Mouse (Mus musculus) forebrain, postnatal 0 days (tissue): ENCODE results near the gene Plac9b. TPM values are rescaled to one million over a fixed set of nuclear protein-coding genes. Genes with fewer than 3 reads are reported as not detected.
A peak's percentile ranks its signal among the peaks of the same experiment; 100 is the strongest.
"Not testable (repeated sequence)": the region's sequence is repeated elsewhere in the genome, so short reads cannot be mapped to it uniquely, and the experiment has no call there.

ENCODE experiments used
- ATAC-seq: fragments of 200-750 bp; cut with Nextera tagmentation; 2 replicates; pipeline ENCODE4 v1.8.0; 2017; ENCODE audit warnings: mild to moderate bottlenecking, moderate library complexity
- DNase-seq: peaks from one replicate; pipeline ENCODE4 v3.0.0-alpha.2; 2015
- H3K27ac ChIP-seq: fragments of 300-500 bp; sonication (generic); 2 replicates; pipeline ENCODE4 v1.5.1; 2014; ENCODE audit warnings: low read depth, mild to moderate bottlenecking, antibody characterized with exemption, low read length, moderate library complexity, mixed read lengths
- H3K27me3 ChIP-seq: fragments of 300-500 bp; sonication (generic); 2 replicates; pipeline ENCODE4 v1.6.1; 2014; ENCODE audit warnings: mild to moderate bottlenecking, low read length, mixed read lengths; ENCODE audit not compliant: insufficient read depth
- H3K36me3 ChIP-seq: fragments of 300-500 bp; sonication (generic); 2 replicates; pipeline ENCODE4 v1.6.1; 2014; ENCODE audit warnings: mild to moderate bottlenecking, moderate library complexity; ENCODE audit not compliant: insufficient read depth
- H3K4me1 ChIP-seq: fragments of 300-500 bp; sonication (generic); 2 replicates; pipeline ENCODE4 v1.6.1; 2014; ENCODE audit warnings: antibody characterized with exemption; ENCODE audit not compliant: insufficient read depth
- H3K4me2 ChIP-seq: fragments of 300-500 bp; sonication (generic); 2 replicates; pipeline ENCODE4 v1.6.1; 2014; ENCODE audit warnings: low read depth, mild to moderate bottlenecking, moderate library complexity
- H3K4me3 ChIP-seq: fragments of 300-500 bp; sonication (generic); 2 replicates; pipeline ENCODE4 v1.5.1; 2014; ENCODE audit warnings: low read depth, low read length, mixed read lengths
- H3K9ac ChIP-seq: fragments of 300-500 bp; sonication (generic); 2 replicates; pipeline ENCODE4 v1.6.1; 2014; ENCODE audit warnings: mild to moderate bottlenecking
- H3K9me3 ChIP-seq: fragments of 300-500 bp; sonication (generic); 2 replicates; pipeline ENCODE4 v1.6.1; 2016; ENCODE audit warnings: low read length
- WGBS: fragments of 180-500 bp; shearing (Covaris S2); extraction: QIAGEN DNeasy Blood & Tissue Kit; methylation state at CpG from one replicate; pipeline ENCODE4 v1.1.7; 2014; 5-methylcytosine and 5-hydroxymethylcytosine counted together
- polyA plus RNA-seq: library from polyadenylated mRNA; unstranded; fragments of >200 nt; fragmentation: Nextera tagmentation; extraction: Ambion mirVana; gene quantifications from 2 replicates; pipeline ENCODE4 v1.2.1, GENCODE M21; 2015
- total RNA-seq: library from RNA; depleted of rRNA; stranded (reverse); fragments of >200 nt; gene quantifications from 2 replicates; pipeline ENCODE4 v1.2.3, GENCODE M21; 2014; rRNA removed

Gene Plac9b
- total and polyA plus RNA-seq, 2 experiments from 2014 or later = 8.0 to 11.2 TPM

DNA sequence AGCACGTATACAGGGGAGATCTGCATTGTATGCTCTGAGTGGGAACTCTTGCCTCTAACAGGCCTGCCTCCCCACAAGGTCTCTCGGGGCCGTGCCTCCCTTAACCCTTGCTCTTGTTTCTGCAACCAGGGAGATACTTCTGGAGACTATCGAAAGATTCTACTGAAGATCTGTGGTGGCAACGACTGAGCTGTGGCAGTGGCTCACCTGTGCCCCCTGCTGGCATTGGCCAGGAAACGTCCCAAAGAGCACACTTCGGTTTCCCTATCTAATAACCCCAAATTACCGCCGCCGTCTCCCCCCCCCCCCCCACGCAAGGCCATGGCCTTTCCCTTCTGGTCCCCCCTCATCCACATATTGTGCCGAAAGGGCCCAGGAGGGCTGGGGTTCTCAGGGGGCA, 17.0 kb downstream of the Plac9b start:
- DNase-seq, H3K27me3 ChIP-seq, H3K4me3 ChIP-seq, H3K4me1 ChIP-seq, H3K4me2 ChIP-seq, H3K27ac ChIP-seq, H3K36me3 ChIP-seq, H3K9ac ChIP-seq, H3K9me3 ChIP-seq, ATAC-seq: not testable (repeated sequence)
- WGBS = no CpG with 5 or more reads among the region's 12 CpGs

DNA sequence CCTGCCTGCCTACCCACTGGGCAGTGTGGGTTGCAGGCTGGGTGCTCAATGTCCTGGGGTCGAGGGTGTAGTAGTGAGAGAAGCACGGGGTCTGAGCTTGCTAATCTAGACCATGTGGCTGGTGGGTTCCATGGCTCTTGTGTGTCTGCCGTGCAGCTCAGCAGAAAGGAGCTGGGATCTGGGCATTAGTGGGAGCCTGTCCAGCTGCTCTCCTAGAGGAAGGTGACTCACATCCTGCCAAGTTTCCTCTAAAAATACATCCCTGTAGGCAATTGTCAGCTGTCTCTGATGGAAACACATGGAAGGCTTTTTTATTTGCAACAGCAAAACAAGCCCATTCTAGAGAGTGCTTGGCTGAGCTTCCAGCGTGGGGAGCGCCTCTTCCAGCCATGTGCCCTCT, 19.9 kb downstream of the Plac9b start:
- not testable (repeated sequence) for DNase-seq, H3K27ac ChIP-seq, H3K9ac ChIP-seq, H3K36me3 ChIP-seq, ATAC-seq, H3K4me2 ChIP-seq, H3K27me3 ChIP-seq, H3K9me3 ChIP-seq, H3K4me3 ChIP-seq, H3K4me1 ChIP-seq
- no CpG with 5 or more reads among the region's 5 CpGs for WGBS

DNA sequence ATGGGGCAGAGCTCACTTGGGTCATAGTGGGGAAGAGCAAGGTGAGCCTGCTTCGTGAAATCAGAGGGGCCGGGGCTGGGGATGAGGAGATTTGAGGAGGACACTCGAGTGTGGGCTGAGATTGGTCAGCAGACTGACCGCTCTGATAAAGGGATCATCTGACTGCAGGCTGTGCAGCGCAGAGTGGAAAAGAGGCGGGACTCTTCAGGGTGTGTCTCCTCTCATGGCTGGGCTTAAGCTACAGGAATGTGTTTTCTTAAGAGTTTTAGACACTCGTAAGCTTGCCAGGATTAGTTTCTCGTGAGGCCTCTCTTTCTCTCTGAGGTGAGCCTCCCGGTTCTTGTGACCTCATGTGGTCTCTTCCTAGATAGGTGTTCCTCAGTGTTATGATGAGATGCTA, 21.1 kb downstream of the Plac9b start:
- H3K27ac ChIP-seq, H3K27me3 ChIP-seq, DNase-seq, H3K9me3 ChIP-seq, H3K36me3 ChIP-seq, H3K4me1 ChIP-seq, H3K4me3 ChIP-seq, H3K4me2 ChIP-seq, H3K9ac ChIP-seq, ATAC-seq: not testable (repeated sequence)
- no CpG with 5 or more reads among the region's 9 CpGs for WGBS

DNA sequence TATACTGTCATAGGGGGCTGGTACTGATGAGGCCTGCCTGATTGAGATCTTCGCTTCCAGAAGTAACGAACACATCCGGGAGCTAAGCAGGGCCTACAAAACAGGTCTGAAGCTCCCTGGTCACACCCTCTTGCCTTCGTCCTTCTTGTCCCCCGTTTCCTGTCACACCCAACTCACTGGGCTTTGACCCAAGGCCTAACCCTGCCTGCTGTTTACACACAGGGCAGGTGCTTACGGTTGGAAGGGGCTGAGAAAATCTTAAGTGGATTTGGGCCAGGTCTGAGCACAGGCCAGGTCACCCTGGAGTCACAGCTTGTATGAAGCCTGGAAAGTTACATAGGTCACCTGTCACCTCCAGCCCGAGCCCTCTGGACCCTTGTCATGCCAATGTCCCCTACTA, 26.2 kb downstream of the Plac9b start:
- H3K36me3 ChIP-seq, H3K9ac ChIP-seq, DNase-seq, ATAC-seq, H3K4me3 ChIP-seq, H3K4me2 ChIP-seq, H3K27ac ChIP-seq, H3K9me3 ChIP-seq, H3K27me3 ChIP-seq, H3K4me1 ChIP-seq: not testable (repeated sequence)
- no CpG with 5 or more reads among the region's 7 CpGs for WGBS

DNA sequence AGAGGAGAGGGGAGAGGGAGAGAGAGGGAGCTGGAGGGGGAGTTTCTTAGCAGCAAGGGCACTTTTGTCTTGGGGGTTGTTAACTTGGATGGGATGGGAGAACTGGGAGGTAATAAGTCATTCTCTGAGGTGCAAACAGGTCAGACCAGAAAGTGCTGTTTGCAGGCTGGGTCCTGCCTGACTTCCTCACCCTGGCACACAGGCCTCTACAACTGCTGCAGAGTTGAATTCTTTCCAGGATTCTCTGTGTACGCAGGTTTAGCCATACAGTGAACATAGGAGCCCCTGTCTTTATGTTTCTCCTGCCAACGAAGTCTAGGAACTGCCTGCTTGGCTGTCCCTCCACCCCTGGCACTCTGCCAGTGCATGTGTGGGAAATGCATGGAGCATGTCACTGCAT, 35.2 kb downstream of the Plac9b start:
- DNase-seq, H3K36me3 ChIP-seq, H3K4me2 ChIP-seq, H3K9ac ChIP-seq, H3K4me1 ChIP-seq, H3K27ac ChIP-seq, H3K9me3 ChIP-seq, H3K27me3 ChIP-seq, ATAC-seq, H3K4me3 ChIP-seq: not testable (repeated sequence)
- WGBS = no CpG with 5 or more reads among the region's 2 CpGs

DNA sequence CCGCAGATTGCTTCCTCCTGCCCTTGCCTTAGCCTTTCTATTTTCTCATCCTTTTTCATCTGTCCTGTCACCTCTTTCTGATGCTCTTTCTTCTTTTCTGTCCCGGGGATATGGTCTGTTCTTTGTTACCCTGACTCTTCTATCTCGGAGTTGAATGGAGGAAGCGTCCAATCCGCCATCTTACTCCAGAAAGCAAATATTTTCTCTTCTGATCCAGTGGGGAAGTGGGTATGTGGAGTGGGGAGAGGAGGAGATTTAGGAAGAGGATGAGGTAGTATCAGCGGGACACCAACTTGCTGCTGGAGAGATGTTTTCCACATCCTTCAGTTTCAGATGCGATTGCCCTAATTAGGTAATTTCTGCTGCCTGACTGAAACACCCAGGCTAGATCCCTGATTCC, 63.2 kb downstream of the Plac9b start:
- ATAC-seq = peak; percentile 48; the same call in 1 of the 2 replicates
- DNase-seq, H3K9me3 ChIP-seq, H3K9ac ChIP-seq, H3K4me2 ChIP-seq, H3K27ac ChIP-seq, H3K36me3 ChIP-seq, H3K4me1 ChIP-seq, H3K27me3 ChIP-seq, H3K4me3 ChIP-seq: not testable (repeated sequence)
- WGBS = no CpG with 5 or more reads among the region's 7 CpGs

DNA sequence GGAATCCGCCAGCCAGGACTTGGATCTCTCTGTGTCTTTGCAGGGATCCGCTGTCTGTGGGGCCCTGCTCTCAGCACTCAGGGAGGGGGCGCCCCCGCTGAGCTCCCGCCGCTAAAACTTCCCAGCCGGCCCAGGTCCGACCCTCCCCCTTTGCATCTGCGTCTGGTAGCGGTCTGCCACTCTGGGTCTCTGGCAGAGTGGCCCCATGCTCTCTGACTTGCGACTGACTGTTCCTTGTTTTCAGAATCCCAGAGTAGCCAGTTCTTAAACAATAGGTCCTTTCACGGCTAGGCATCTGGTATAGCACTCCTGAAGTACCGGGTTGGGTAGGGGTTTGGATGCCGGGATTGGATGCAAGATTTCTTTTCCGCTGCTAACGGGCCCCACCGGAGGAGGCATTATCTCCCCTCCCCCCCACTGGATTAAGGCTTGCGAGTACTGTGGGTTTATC, 63.7 kb downstream of the Plac9b start:
- not testable (repeated sequence) for H3K27me3 ChIP-seq, H3K36me3 ChIP-seq, H3K4me1 ChIP-seq, H3K9ac ChIP-seq, H3K9me3 ChIP-seq, H3K4me3 ChIP-seq, H3K27ac ChIP-seq, H3K4me2 ChIP-seq, DNase-seq
- whole genome bisulfite sequencing = no CpG with 5 or more reads among the region's 18 CpGs
- ATAC-seq = peak; percentile 93

DNA sequence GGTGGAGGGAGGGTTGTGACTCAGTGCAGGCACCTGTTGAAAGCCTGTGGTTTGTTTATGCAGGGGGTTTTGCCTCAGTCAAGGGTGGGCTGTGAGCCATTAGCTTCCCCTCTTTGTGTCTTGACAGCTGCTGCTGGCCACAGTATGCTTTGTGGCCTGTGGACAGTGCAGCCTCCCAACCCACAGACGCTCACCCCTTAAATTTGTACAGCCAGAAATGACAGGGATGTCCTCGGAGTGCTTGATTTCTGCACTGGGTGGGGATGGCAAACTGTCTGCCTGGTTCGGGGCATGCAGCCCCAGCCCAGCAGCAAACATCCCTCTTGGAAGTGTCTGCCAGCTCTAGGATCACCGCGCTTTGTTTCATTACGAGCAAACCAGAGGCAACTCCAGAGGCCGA, 64.1 kb downstream of the Plac9b start, which contains the start of gene Duxbl2:
TSS of gene Duxbl2 (plus strand) at position 200 of the 400 bp plus-strand sequence.
- H3K4me2 ChIP-seq, H3K4me1 ChIP-seq, H3K4me3 ChIP-seq, ATAC-seq, H3K9me3 ChIP-seq, DNase-seq, H3K27me3 ChIP-seq, H3K27ac ChIP-seq, H3K36me3 ChIP-seq, H3K9ac ChIP-seq: not testable (repeated sequence)
- WGBS = no CpG with 5 or more reads among the region's 7 CpGs

Other genes starting within 250 kb of the Plac9b start
- 0.33 TPM in 1 of 2 replicates, not detected in the other for gene Cphx1, start 244.2 kb downstream of the Plac9b start, total RNA-seq
- 0.16 TPM in 1 of 2 replicates, not detected in the other for gene Cphx1, start 244.2 kb downstream of the Plac9b start, polyA plus RNA-seq
- gene Duxbl1, start 203.9 kb downstream of the Plac9b start, total RNA-seq = 1.2 and 6.4 TPM in 2 replicates
- gene Duxbl1, start 203.9 kb downstream of the Plac9b start, polyA plus RNA-seq = 1.1 and 2.0 TPM in 2 replicates
- 25.4 and 30.7 TPM in 2 replicates for gene Gm9780, start 139.8 kb downstream of the Plac9b start, total RNA-seq
- gene Gm9780, start 139.8 kb downstream of the Plac9b start, polyA plus RNA-seq = 13.3 and 16.3 TPM in 2 replicates
- 24.2 and 40.0 TPM in 2 replicates for gene Tmem254c, start 115.1 kb downstream of the Plac9b start, total RNA-seq
- gene Tmem254c, start 115.1 kb downstream of the Plac9b start, polyA plus RNA-seq = 36.2 and 40.9 TPM in 2 replicates
- not detected in 2 replicates for gene Cphx2, start 101.0 kb downstream of the Plac9b start, total RNA-seq
- not detected in 2 replicates for gene Cphx2, start 101.0 kb downstream of the Plac9b start, polyA plus RNA-seq
- not detected in 2 replicates for gene Cphx3, start 100.2 kb downstream of the Plac9b start, total RNA-seq
- not detected in 2 replicates for gene Cphx3, start 100.2 kb downstream of the Plac9b start, polyA plus RNA-seq
- 0.67 and 3.8 TPM in 2 replicates for gene Duxbl2, start 64.1 kb downstream of the Plac9b start, total RNA-seq
- gene Duxbl2, start 64.1 kb downstream of the Plac9b start, polyA plus RNA-seq = 1.9 TPM in 1 of 2 replicates, not detected in the other
- gene Tmem254b, start 24.6 kb upstream of the Plac9b start, total RNA-seq = 25.0 and 25.5 TPM in 2 replicates
- gene Tmem254b, start 24.6 kb upstream of the Plac9b start, polyA plus RNA-seq = 24.1 and 29.4 TPM in 2 replicates
- gene Duxbl3, start 75.5 kb upstream of the Plac9b start, total RNA-seq = 2.1 and 3.8 TPM in 2 replicates
- 0.55 and 3.4 TPM in 2 replicates for gene Duxbl3, start 75.5 kb upstream of the Plac9b start, polyA plus RNA-seq